Mouse (Mus musculus) right cerebral cortex, postnatal 4 days (tissue): ENCODE results near the gene Tspan2.

Source experiments
- DNase-seq: peaks from one replicate; pipeline ENCODE4 v3.0.0-alpha.2; 2022

Gene Tspan2

GRCm38 (mm10) chr3:102787369-102787768, 53.0 kb downstream of the Tspan2 start:
- no peak for DNase-seq

- peak; percentile 85 for DNase-seq
Observed at GRCm38 (mm10) chr3:102803937-102804336, 69.6 kb downstream of the Tspan2 start.

GRCm38 (mm10) chr3:102842386-102842785, 108.1 kb downstream of the Tspan2 start:
- DNase-seq: no peak

- DNase-seq: no peak
Observed at GRCm38 (mm10) chr3:102848661-102849060, 114.3 kb downstream of the Tspan2 start.
